Comparison of ENCODE assay signal across 11 mouse cellular contexts in the genomic region with DNA sequence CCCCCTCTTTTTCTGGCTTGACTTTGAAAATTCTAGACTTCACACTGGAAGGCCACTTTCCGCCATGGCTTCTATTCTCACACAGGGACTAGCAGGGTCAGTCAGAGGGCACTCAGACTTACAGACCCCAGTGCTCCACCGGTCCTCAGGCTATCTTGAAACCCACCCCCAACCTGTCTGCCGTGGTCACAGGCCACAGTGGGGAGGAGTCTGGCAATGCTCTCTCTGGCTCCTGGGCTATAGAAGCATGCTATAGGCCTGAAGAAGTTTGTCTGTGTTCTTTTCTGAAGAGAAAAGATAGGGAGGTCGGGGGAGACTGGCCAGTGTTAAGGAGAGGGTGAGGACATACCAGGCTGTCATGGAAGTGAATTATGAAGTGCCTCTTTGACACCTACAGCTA. TPM values are rescaled to one million over a fixed set of nuclear protein-coding genes. Genes with fewer than 3 reads are reported as not detected.
DNase-seq lines count a peak whose midpoint lies in the region; ATAC-seq and TF ChIP-seq lines count a peak whose summit lies in the region.
"Had no signal": no experiment of that assay in that cellular context is flagged by ENCODE, and none has a peak within 500 bp of the region (broad histone marks: within the 10 kb centered on the region; RNA-seq: fewer than 3 reads in every experiment).

No protein-coding gene starts in this region.

- H3K27ac ChIP-seq in forebrain, embryonic 11.5 days (ENCODE audit: low read depth, low read length): peak overlapping the region; percentile 48
- H3K27ac ChIP-seq in forebrain, embryonic 14.5 days (ENCODE audit: low read depth, low read length): no peak overlapping the region; the same call in 1 of the 2 replicates
- 0 out of 2 replicates have a peak overlapping the region, but pooled peaks have one; percentile 4 for H3K27ac ChIP-seq in liver, adult 2 months (replicated peaks; ENCODE audit: insufficient read depth, low read depth, low read length)
- peak overlapping the region; percentile 85 for H3K27ac ChIP-seq in hindbrain, embryonic 13.5 days

- no peaks in the 10 kb centered on the region; the same call in 1 of the 2 replicates for H3K36me3 ChIP-seq in forebrain, embryonic 11.5 days (ENCODE audit: control insufficient read depth, insufficient read depth, low read length)
- H3K36me3 ChIP-seq in forebrain, embryonic 14.5 days (ENCODE audit: control insufficient read depth, insufficient read depth, low read length): 0 out of 2 replicates have a peak, but pooled peaks cover 3% of the 10 kb centered on the region
- H3K36me3 ChIP-seq in liver, adult 2 months (ENCODE audit: control insufficient read depth, insufficient read depth, low read length): no peaks in the 10 kb centered on the region; the same call in 1 of the 2 replicates
- peaks cover 10% of the 10 kb centered on the region for H3K36me3 ChIP-seq in hindbrain, embryonic 13.5 days
- H3K36me3 ChIP-seq in myocyte (ENCODE audit: control insufficient read depth, insufficient read depth): peaks cover 11% of the 10 kb centered on the region

- H3K4me2 ChIP-seq in forebrain, embryonic 11.5 days (ENCODE audit: low read depth, low read length, severe bottlenecking): no peak overlapping the region
- no peak overlapping the region for H3K4me2 ChIP-seq in forebrain, embryonic 14.5 days (ENCODE audit: low read length)
- H3K4me2 ChIP-seq in hindbrain, embryonic 13.5 days: no peak overlapping the region
- peak overlapping the region; percentile 83 for H3K4me2 ChIP-seq in myocyte (ENCODE audit: low read depth)

- H3ac ChIP-seq in myocyte (ENCODE audit: control insufficient read depth, insufficient read length): peak overlapping the region; percentile 20

- intact Hi-C loops in left cerebral cortex, postnatal 36 days (cut with DNase I): no loop called here

- no peaks in the 10 kb centered on the region for H3K27me3 ChIP-seq in forebrain, embryonic 11.5 days (ENCODE audit: control insufficient read depth, insufficient read depth, low read length)
- no peaks in the 10 kb centered on the region for H3K27me3 ChIP-seq in forebrain, embryonic 14.5 days (replicated peaks; ENCODE audit: control insufficient read depth, insufficient read depth, low read length)
- H3K27me3 ChIP-seq in liver, adult 2 months (ENCODE audit: control insufficient read depth, insufficient read depth, low read length): no peaks in the 10 kb centered on the region
- no peaks in the 10 kb centered on the region for H3K27me3 ChIP-seq in hindbrain, embryonic 13.5 days
- no peaks in the 10 kb centered on the region for H3K27me3 ChIP-seq in myocyte (ENCODE audit: control insufficient read depth, insufficient read depth, insufficient read length)

- no peak for TF ChIP-seq CTCF in liver, adult 2 months (IDR thresholded peaks at IDR 0.05; ENCODE audit: low read depth, low read length)

- DNase-seq in forebrain, embryonic 11.5 days (ENCODE audit: low spot score): no peak
- DNase-seq in forebrain, embryonic 14.5 days (ENCODE audit: low spot score): no peak
- DNase-seq in liver, adult 2 months (ENCODE audit: extremely low read depth, low read depth, low spot score): no peak
- no peak for DNase-seq in liver
- DNase-seq in thymus, adult 18-20 months: no peak
- DNase-seq in left cerebral cortex, postnatal 36 days (ENCODE audit: low spot score in 2 of 2): no peak
- DNase-seq: cerebellum, adult 11-12 months; gastrocnemius, postnatal 25 days had no signal

- H3K9me3 ChIP-seq in forebrain, embryonic 11.5 days (ENCODE audit: control insufficient read depth, low read length): no peaks in the 10 kb centered on the region
- H3K9me3 ChIP-seq in forebrain, embryonic 14.5 days (replicated peaks; ENCODE audit: control insufficient read depth, low read length): no peaks in the 10 kb centered on the region
- H3K9me3 ChIP-seq in hindbrain, embryonic 13.5 days: no peaks in the 10 kb centered on the region

- no peak overlapping the region for H3K4me3 ChIP-seq in forebrain, embryonic 11.5 days (ENCODE audit: low read depth, low read length)
- H3K4me3 ChIP-seq in forebrain, embryonic 14.5 days (ENCODE audit: low read depth, low read length): no peak overlapping the region
- H3K4me3 ChIP-seq in liver, adult 2 months (ENCODE audit: insufficient read depth, low read depth, low read length): no peak overlapping the region
- no peak overlapping the region for H3K4me3 ChIP-seq in hindbrain, embryonic 13.5 days
- peak overlapping the region; percentile 25 for H3K4me3 ChIP-seq in myocyte

- no peaks in the 10 kb centered on the region for H3K4me1 ChIP-seq in forebrain, embryonic 11.5 days (replicated peaks; ENCODE audit: control insufficient read depth, insufficient read depth, low read length)
- no peaks in the 10 kb centered on the region for H3K4me1 ChIP-seq in forebrain, embryonic 14.5 days (ENCODE audit: control insufficient read depth, insufficient read depth, low read length)
- peaks cover 5% of the 10 kb centered on the region for H3K4me1 ChIP-seq in liver, adult 2 months (ENCODE audit: control insufficient read depth, insufficient read depth, low read length)
- H3K4me1 ChIP-seq in hindbrain, embryonic 13.5 days (replicated peaks): peaks cover 31% of the 10 kb centered on the region

- 57% methylated on average over 4 of the region's 4 CpGs for WGBS in forebrain, embryonic 11.5 days
- WGBS in forebrain, embryonic 14.5 days: 62% methylated on average over 4 of the region's 4 CpGs
- 71% methylated on average over 4 of the region's 4 CpGs for WGBS in liver, adult 2 months
- WGBS in hindbrain, embryonic 13.5 days: 52% methylated on average over 4 of the region's 4 CpGs

- TF ChIP-seq POLR2A in liver, adult 2 months (IDR thresholded peaks at IDR 0.05; ENCODE audit: extremely low read depth, insufficient read depth, low read length): no peak
- TF ChIP-seq POLR2A in myocyte (IDR thresholded peaks at IDR 0.05; ENCODE audit: insufficient read length, low read depth): no peak

- H3K9ac ChIP-seq in forebrain, embryonic 11.5 days (ENCODE audit: low read length): no peak overlapping the region
- no peak overlapping the region for H3K9ac ChIP-seq in forebrain, embryonic 14.5 days (ENCODE audit: low read length)
- H3K9ac ChIP-seq in liver, adult 2 months (ENCODE audit: low read depth, low read length): no peak overlapping the region
- H3K9ac ChIP-seq in hindbrain, embryonic 13.5 days: no peak overlapping the region

- no peaks in the 10 kb centered on the region for H3K79me2 ChIP-seq in liver, adult 2 months (ENCODE audit: control insufficient read depth, insufficient read depth, low read length)
- peaks cover 27% of the 10 kb centered on the region for H3K79me2 ChIP-seq in myocyte (ENCODE audit: control insufficient read depth, insufficient read depth)

- ATAC-seq in forebrain, embryonic 11.5 days (replicated peaks; ENCODE audit: low FRiP score): no peak
- ATAC-seq in forebrain, embryonic 14.5 days: no peak
- ATAC-seq in hindbrain, embryonic 13.5 days (ENCODE audit: low FRiP score): no peak

TF ChIP-seq in myocyte, 11 proteins besides CTCF, POLR2A, EP300 and RAD21:
- no peak for TF ChIP-seq POLR2AphosphoS2 (IDR thresholded peaks at IDR 0.05; ENCODE audit: insufficient read length, low read depth)
- TF ChIP-seq MYOD1 (IDR thresholded peaks at IDR 0.05; ENCODE audit: control insufficient read depth in 1 of 3, insufficient read length in 2 of 3, low read depth in 2 of 3): no peak
- TF ChIP-seq TCF12 (IDR thresholded peaks at IDR 0.05; ENCODE audit: insufficient read depth, poor library complexity, severe bottlenecking): no peak
- no peak for TF ChIP-seq MAX (IDR thresholded peaks at IDR 0.05; ENCODE audit: low read depth)
- TF ChIP-seq MYOG (IDR thresholded peaks at IDR 0.05; ENCODE audit: control insufficient read depth in 1 of 3, insufficient read depth in 1 of 3, insufficient read length in 2 of 3, low read depth in 2 of 3): no peak
- TF ChIP-seq SRF (IDR thresholded peaks at IDR 0.05; ENCODE audit: control insufficient read depth, insufficient read length, low read depth): no peak
- no peak for TF ChIP-seq CEBPB (IDR thresholded peaks at IDR 0.05; ENCODE audit: insufficient read depth, poor library complexity, severe bottlenecking)
- TF ChIP-seq USF1 (IDR thresholded peaks at IDR 0.05; ENCODE audit: low read depth): no peak
- TF ChIP-seq E2F4 (IDR thresholded peaks at IDR 0.05; ENCODE audit: insufficient read depth): no peak
- no peak for TF ChIP-seq REST (IDR thresholded peaks at IDR 0.05; ENCODE audit: insufficient read depth, insufficient read length)
- TF ChIP-seq TCF3 (IDR thresholded peaks at IDR 0.05; ENCODE audit: insufficient read length, low read depth): no peak

RNA-seq across cellular contexts. Expression of gene Fscn1, which starts 39.9 kb away (rescaled TPM):
- polyA plus RNA-seq in forebrain, embryonic 11.5 days (2014; fragmentation: Nextera tagmentation; extraction: Ambion mirVana): 680 and 728 TPM in 2 replicates
- 477 and 560 TPM in 2 replicates for polyA plus RNA-seq in forebrain, embryonic 14.5 days (2014; fragmentation: Nextera tagmentation; extraction: Ambion mirVana)
- total RNA-seq in liver, adult 2 months (2014; rRNA removed): 2.0 and 4.2 TPM in 2 replicates
- polyA plus RNA-seq in liver, adult 2 months (2012; rRNA removed): 3.0 and 4.4 TPM in 2 replicates
- 484 and 516 TPM in 2 replicates for polyA plus RNA-seq in hindbrain, embryonic 13.5 days (2015; fragmentation: Nextera tagmentation; extraction: Ambion mirVana)
- 180 TPM for polyA plus RNA-seq in myocyte (2012; fragmentation: generic; extraction: Trizol)
- total RNA-seq in left cerebral cortex, postnatal 36 days (2021): 100 to 1,000 TPM; 310 to 396 TPM
- total RNA-seq: neutrophil, adult 5-6 weeks had no signal

Comparison
In these comparisons a context has a peak if more than half of its experiments do, and no peak if none do; other contexts are left out.
1. RNA of gene Fscn1, which starts 39.9 kb away (polyA plus RNA-seq): 680 to 728 TPM in forebrain, embryonic 11.5 days, 484 to 516 TPM in hindbrain, embryonic 13.5 days, 477 to 560 TPM in forebrain, embryonic 14.5 days and 180 TPM in myocyte (single experiment); 3.0 to 4.4 TPM in liver, adult 2 months; every median in the first group is over 10 times any median in the second.